Mouse (Mus musculus): ENCODE measurements around the gene Eef1a2.

GRCm38 (mm10) chr2:181189321-181189720 is 32.5 kb upstream of the Eef1a2 start:
- no peak for TF ChIP-seq POLR2A (IDR thresholded peaks at IDR 0.05; ENCODE audit: insufficient read length, low read depth)
- TF ChIP-seq E2F4 (IDR thresholded peaks at IDR 0.05; ENCODE audit: insufficient read depth) = no peak
- no peak for TF ChIP-seq POLR2AphosphoS2 (IDR thresholded peaks at IDR 0.05; ENCODE audit: insufficient read length, low read depth)
- TF ChIP-seq TCF12 (IDR thresholded peaks at IDR 0.05; ENCODE audit: insufficient read depth, poor library complexity, severe bottlenecking) = no peak
- TF ChIP-seq TCF3 (IDR thresholded peaks at IDR 0.05; ENCODE audit: insufficient read length, low read depth) = no peak
